Mouse (Mus musculus) neural tube, embryonic 14.5 days (tissue): ENCODE measurements at regions not wholly inside any gene's neighbourhood (a gene's known extent, or its start where the extent isn't known, plus 50 kb on each side); places are given as distances from the start of the nearest gene placed in this dataset.

ENCODE experiments used
- ATAC-seq: fragments of 200-750 bp; cut with Nextera tagmentation; 2 replicates; pipeline ENCODE4 v1.8.0; 2017; ENCODE audit warnings: low read depth, mild to moderate bottlenecking, moderate TSS enrichment, moderate library complexity
- H3K27ac ChIP-seq: fragments of 300-500 bp; sonication (generic); 2 replicates; pipeline ENCODE4 v1.5.1; 2014; ENCODE audit warnings: low read depth, mild to moderate bottlenecking, control low read depth, low read length, moderate library complexity, mixed read lengths
- H3K27me3 ChIP-seq: fragments of 300-500 bp; sonication (generic); 2 replicates; pipeline ENCODE4 v1.6.1; 2014; ENCODE audit warnings: low read length; ENCODE audit not compliant: control insufficient read depth, insufficient read depth
- H3K36me3 ChIP-seq: fragments of 300-500 bp; sonication (generic); 2 replicates; pipeline ENCODE4 v1.6.1; 2014; ENCODE audit warnings: low read length, mixed read lengths; ENCODE audit not compliant: control insufficient read depth, insufficient read depth
- H3K4me1 ChIP-seq: fragments of 300-500 bp; sonication (generic); 2 replicates; pipeline ENCODE4 v1.6.1; 2014; ENCODE audit warnings: low read length; ENCODE audit not compliant: control insufficient read depth, insufficient read depth
- H3K4me2 ChIP-seq: fragments of 300-500 bp; sonication (generic); 2 replicates; pipeline ENCODE4 v1.6.1; 2014; ENCODE audit warnings: mild to moderate bottlenecking, low read depth, low read length, control low read depth
- H3K4me3 ChIP-seq: fragments of 300-500 bp; sonication (generic); 2 replicates; pipeline ENCODE4 v1.5.1; 2014; ENCODE audit warnings: low read depth, low read length, control low read depth, mixed read lengths
- H3K9ac ChIP-seq: fragments of 300-500 bp; sonication (generic); replicated peaks from 2 replicates; pipeline ENCODE4 v1.6.1; 2014; ENCODE audit warnings: low read depth, mild to moderate bottlenecking, control low read depth, low read length, mixed read lengths
- H3K9me3 ChIP-seq: fragments of 300-500 bp; sonication (generic); 2 replicates; pipeline ENCODE4 v1.6.1; 2016; ENCODE audit warnings: low read length; ENCODE audit not compliant: control insufficient read depth
- WGBS: fragments of 180-500 bp; shearing (Covaris S2); extraction: QIAGEN DNeasy Blood & Tissue Kit; methylation state at CpG from one replicate; pipeline ENCODE4 v1.1.7; 2014; 5-methylcytosine and 5-hydroxymethylcytosine counted together

GRCm38 (mm10) chr13:5591837-5592555 lies 269.3 kb upstream of the Klf6 start:
- ATAC-seq: no peak
- Histone ChIP-seq H3K9me3 (no peaks in the 10 kb centered on the region), H3K27me3 (no peaks in the 10 kb centered on the region), H3K27ac (no peak overlapping the region), H3K9ac (no peak overlapping the region), H3K4me3 (no peak overlapping the region), H3K4me1 (no peaks in the 10 kb centered on the region), H3K4me2 (no peak overlapping the region), H3K36me3 (no peaks in the 10 kb centered on the region)
- 49% methylated on average over 4 of the region's 4 CpGs for WGBS

- H3K27ac ChIP-seq: no peak overlapping the region
- ATAC-seq: no peak
- H3K4me1 ChIP-seq: no peaks in the 10 kb centered on the region
- no peak overlapping the region for H3K9ac ChIP-seq
- no peak overlapping the region for H3K4me2 ChIP-seq
- no peaks in the 10 kb centered on the region for H3K27me3 ChIP-seq
- WGBS: 34% methylated on average over 3 of the region's 3 CpGs
- no peaks in the 10 kb centered on the region for H3K9me3 ChIP-seq
- no peak overlapping the region for H3K4me3 ChIP-seq
- H3K36me3 ChIP-seq: no peaks in the 10 kb centered on the region
Measured at GRCm38 (mm10) chr13:5592556-5593061, 268.7 kb upstream of the Klf6 start.

- H3K9ac ChIP-seq: no peak overlapping the region
- H3K4me2 ChIP-seq: no peak overlapping the region
- H3K4me1 ChIP-seq: no peaks in the 10 kb centered on the region
- no peaks in the 10 kb centered on the region for H3K27me3 ChIP-seq
- no peak for ATAC-seq
- no peaks in the 10 kb centered on the region for H3K9me3 ChIP-seq
- no peak overlapping the region for H3K27ac ChIP-seq
- 93% methylated on average over 1 of the region's 1 CpGs for WGBS
- H3K4me3 ChIP-seq: no peak overlapping the region
- no peaks in the 10 kb centered on the region for H3K36me3 ChIP-seq
Measured at GRCm38 (mm10) chr13:5601648-5602047, 259.6 kb upstream of the Klf6 start.

GRCm38 (mm10) chr13:5603905-5604596 lies 257.2 kb upstream of the Klf6 start:
- Histone ChIP-seq H3K27ac (no peak overlapping the region), H3K9me3 (no peaks in the 10 kb centered on the region), H3K36me3 (no peaks in the 10 kb centered on the region), H3K4me2 (no peak overlapping the region), H3K27me3 (no peaks in the 10 kb centered on the region), H3K9ac (no peak overlapping the region), H3K4me3 (no peak overlapping the region), H3K4me1 (no peaks in the 10 kb centered on the region)
- ATAC-seq: no peak; the same call in 1 of the 2 replicates
- 57% methylated on average over 5 of the region's 5 CpGs for WGBS

- Histone ChIP-seq H3K4me1 (no peaks in the 10 kb centered on the region), H3K27me3 (no peaks in the 10 kb centered on the region), H3K27ac (no peak overlapping the region), H3K4me3 (no peak overlapping the region), H3K9me3 (no peaks in the 10 kb centered on the region), H3K9ac (no peak overlapping the region), H3K4me2 (no peak overlapping the region), H3K36me3 (no peaks in the 10 kb centered on the region)
- ATAC-seq: no peak
Measured at GRCm38 (mm10) chr13:5605418-5605817, 255.9 kb upstream of the Klf6 start.

- 78% methylated on average over 4 of the region's 4 CpGs for WGBS
Measured at GRCm38 (mm10) chr13:5607462-5607861, 253.8 kb upstream of the Klf6 start.

GRCm38 (mm10) chr13:5614186-5614737 lies 247.0 kb upstream of the Klf6 start:
- Histone ChIP-seq H3K27me3 (no peaks in the 10 kb centered on the region), H3K4me1 (no peaks in the 10 kb centered on the region), H3K36me3 (no peaks in the 10 kb centered on the region), H3K4me2 (no peak overlapping the region), H3K9me3 (no peaks in the 10 kb centered on the region), H3K9ac (no peak overlapping the region), H3K27ac (no peak overlapping the region), H3K4me3 (no peak overlapping the region)
- WGBS: 86% methylated on average over 7 of the region's 7 CpGs
- ATAC-seq: no peak

More at GRCm38 (mm10) chr13:5607462-5607861, 253.8 kb upstream of the Klf6 start:
- Histone ChIP-seq H3K27ac (no peak overlapping the region), H3K9ac (no peak overlapping the region), H3K36me3 (no peaks in the 10 kb centered on the region), H3K4me2 (no peak overlapping the region), H3K9me3 (no peaks in the 10 kb centered on the region), H3K4me1 (no peaks in the 10 kb centered on the region), H3K27me3 (no peaks in the 10 kb centered on the region), H3K4me3 (no peak overlapping the region)
- ATAC-seq: no peak

- no peak overlapping the region for H3K9ac ChIP-seq
- no peak for ATAC-seq
- WGBS: 83% methylated on average over 5 of the region's 5 CpGs
- H3K4me3 ChIP-seq: no peak overlapping the region
- H3K36me3 ChIP-seq: no peaks in the 10 kb centered on the region
- no peaks in the 10 kb centered on the region for H3K27me3 ChIP-seq
- no peaks in the 10 kb centered on the region for H3K4me1 ChIP-seq
- no peak overlapping the region for H3K4me2 ChIP-seq
- H3K9me3 ChIP-seq: no peaks in the 10 kb centered on the region
- H3K27ac ChIP-seq: no peak overlapping the region
Measured at GRCm38 (mm10) chr13:5614833-5615232, 246.4 kb upstream of the Klf6 start.

GRCm38 (mm10) chr13:5615327-5615726 lies 246.0 kb upstream of the Klf6 start:
- 45% methylated on average over 3 of the region's 3 CpGs for WGBS
- no peaks in the 10 kb centered on the region for H3K9me3 ChIP-seq
- H3K4me2 ChIP-seq: no peak overlapping the region
- no peaks in the 10 kb centered on the region for H3K4me1 ChIP-seq
- no peak overlapping the region for H3K9ac ChIP-seq
- peak; percentile 71; the same call in 1 of the 2 replicates for ATAC-seq
- no peak overlapping the region for H3K4me3 ChIP-seq
- no peaks in the 10 kb centered on the region for H3K36me3 ChIP-seq
- no peaks in the 10 kb centered on the region for H3K27me3 ChIP-seq
- H3K27ac ChIP-seq: no peak overlapping the region
